Mouse (Mus musculus): ENCODE measurements around the gene Npy. TPM values are rescaled to one million over a fixed set of nuclear protein-coding genes. Genes with fewer than 3 reads are reported as not detected.

Gene Npy
- total and polyA plus RNA-seq, 2 experiments from 2014 or later: 131 to 133 TPM

GRCm38 (mm10) chr6:49781852-49782251 is 40.7 kb upstream of the Npy start:
- Histone ChIP-seq H3K36me3 (ENCODE audit: insufficient read depth, low read length) (no peaks in the 10 kb centered on the region), H3K4me1 (ENCODE audit: insufficient read depth, low read length) (0 out of 2 replicates have a peak, but pooled peaks cover 3% of the 10 kb centered on the region), H3K4me2 (ENCODE audit: low read depth, low read length, poor library complexity, severe bottlenecking) (no peak overlapping the region), H3K27ac (ENCODE audit: low read depth, low read length) (no peak overlapping the region), H3K27me3 (ENCODE audit: insufficient read depth, low read length) (no peaks in the 10 kb centered on the region), H3K4me3 (ENCODE audit: low read depth, low read length) (no peak overlapping the region), H3K9me3 (ENCODE audit: low read length) (no peaks in the 10 kb centered on the region), H3K9ac (replicated peaks; ENCODE audit: low read length, poor library complexity, severe bottlenecking) (no peak overlapping the region)
- no peak for TF ChIP-seq CTCF (IDR thresholded peaks at IDR 0.05)
- no peak for DNase-seq (ENCODE audit: low spot score)
- no peak for ATAC-seq (ENCODE audit: low FRiP score)
- WGBS: 90% methylated on average over 5 of the region's 5 CpGs

DNA sequence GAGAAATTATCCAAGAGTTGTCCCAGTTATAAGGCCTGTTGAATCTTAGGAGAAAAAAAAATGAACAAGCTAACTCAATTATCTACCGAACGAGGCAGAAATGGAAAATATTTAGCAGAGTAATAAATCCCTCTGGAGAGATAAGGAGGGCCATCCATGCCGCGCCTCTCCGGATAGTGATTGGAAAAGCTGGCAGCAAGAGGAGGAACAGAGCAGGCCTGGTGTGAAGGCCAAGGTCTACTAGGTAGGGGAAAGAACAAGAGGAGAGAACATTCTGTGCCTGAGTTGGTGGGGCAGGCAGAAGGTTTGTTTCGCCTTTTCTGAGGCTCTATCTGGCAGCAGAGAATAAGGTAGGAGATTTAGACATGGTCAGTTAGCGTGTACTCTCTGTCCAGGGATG is 39.8 kb upstream of the Npy start:
- no peak overlapping the region for H3K27ac ChIP-seq (ENCODE audit: low read depth, low read length)
- H3K9me3 ChIP-seq (ENCODE audit: low read length): no peaks in the 10 kb centered on the region
- TF ChIP-seq CTCF (IDR thresholded peaks at IDR 0.05): no peak
- H3K9ac ChIP-seq (replicated peaks; ENCODE audit: low read length, poor library complexity, severe bottlenecking): no peak overlapping the region
- DNase-seq (ENCODE audit: low spot score): no peak
- H3K4me1 ChIP-seq (ENCODE audit: insufficient read depth, low read length): 0 out of 2 replicates have a peak, but pooled peaks cover 3% of the 10 kb centered on the region
- H3K4me3 ChIP-seq (ENCODE audit: low read depth, low read length): no peak overlapping the region
- H3K36me3 ChIP-seq (ENCODE audit: insufficient read depth, low read length): no peaks in the 10 kb centered on the region
- 91% methylated on average over 7 of the region's 7 CpGs for WGBS
- no peaks in the 10 kb centered on the region for H3K27me3 ChIP-seq (ENCODE audit: insufficient read depth, low read length)
- ATAC-seq (ENCODE audit: low FRiP score): no peak
- no peak overlapping the region for H3K4me2 ChIP-seq (ENCODE audit: low read depth, low read length, poor library complexity, severe bottlenecking)

- Histone ChIP-seq H3K36me3 (ENCODE audit: insufficient read depth, low read length) (no peaks in the 10 kb centered on the region), H3K4me2 (ENCODE audit: low read depth, low read length, poor library complexity, severe bottlenecking) (no peak overlapping the region), H3K9me3 (ENCODE audit: low read length) (no peaks in the 10 kb centered on the region), H3K4me3 (ENCODE audit: low read depth, low read length) (no peak overlapping the region), H3K9ac (replicated peaks; ENCODE audit: low read length, poor library complexity, severe bottlenecking) (no peak overlapping the region), H3K27me3 (ENCODE audit: insufficient read depth, low read length) (no peaks in the 10 kb centered on the region), H3K4me1 (ENCODE audit: insufficient read depth, low read length) (no peaks in the 10 kb centered on the region), H3K27ac (ENCODE audit: low read depth, low read length) (no peak overlapping the region)
- 67% methylated on average over 12 of the region's 12 CpGs for WGBS
- ATAC-seq (ENCODE audit: low FRiP score) (no peak), DNase-seq (ENCODE audit: low spot score) (no peak)
- TF ChIP-seq CTCF (IDR thresholded peaks at IDR 0.05): no peak
Observed at GRCm38 (mm10) chr6:49792524-49792923, 30.0 kb upstream of the Npy start.

GRCm38 (mm10) chr6:49804105-49804504 is 18.4 kb upstream of the Npy start:
- Histone ChIP-seq H3K9me3 (ENCODE audit: low read length) (no peaks in the 10 kb centered on the region), H3K27me3 (ENCODE audit: insufficient read depth, low read length) (0 out of 2 replicates have a peak, but pooled peaks cover 3% of the 10 kb centered on the region), H3K9ac (replicated peaks; ENCODE audit: low read length, poor library complexity, severe bottlenecking) (no peak overlapping the region), H3K4me1 (ENCODE audit: insufficient read depth, low read length) (no peaks in the 10 kb centered on the region), H3K4me3 (ENCODE audit: low read depth, low read length) (no peak overlapping the region), H3K27ac (ENCODE audit: low read depth, low read length) (no peak overlapping the region), H3K4me2 (ENCODE audit: low read depth, low read length, poor library complexity, severe bottlenecking) (no peak overlapping the region), H3K36me3 (ENCODE audit: insufficient read depth, low read length) (no peaks in the 10 kb centered on the region)
- no peak for ATAC-seq (ENCODE audit: low FRiP score)
- TF ChIP-seq CTCF (IDR thresholded peaks at IDR 0.05): no peak
- DNase-seq (ENCODE audit: low spot score): no peak
- WGBS: 34% methylated on average over 8 of the region's 8 CpGs

DNA sequence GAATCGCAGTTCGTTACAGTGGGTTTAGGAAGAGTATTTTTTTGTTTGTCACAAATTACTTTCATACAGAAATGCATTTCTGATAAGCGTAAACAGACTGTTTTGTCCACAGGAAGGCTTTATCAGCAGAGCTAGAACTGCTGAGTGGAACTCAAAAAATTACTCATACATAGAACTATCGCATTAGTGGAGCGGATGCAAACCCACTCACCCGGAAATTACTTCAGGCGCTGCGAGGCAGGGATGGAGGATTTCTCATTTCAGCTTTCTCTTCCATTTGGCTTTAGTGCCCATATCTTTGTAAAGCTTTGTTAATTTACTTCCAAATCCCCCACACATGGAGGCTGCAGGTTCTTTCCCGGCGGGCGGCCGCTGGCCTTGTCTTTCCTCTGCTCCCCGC is 14.4 kb upstream of the Npy start:
- no peak for DNase-seq (ENCODE audit: low spot score)
- Histone ChIP-seq H3K27ac (ENCODE audit: low read depth, low read length) (no peak overlapping the region), H3K36me3 (ENCODE audit: insufficient read depth, low read length) (no peaks in the 10 kb centered on the region), H3K9me3 (ENCODE audit: low read length) (no peaks in the 10 kb centered on the region), H3K9ac (replicated peaks; ENCODE audit: low read length, poor library complexity, severe bottlenecking) (no peak overlapping the region), H3K4me1 (ENCODE audit: insufficient read depth, low read length) (no peaks in the 10 kb centered on the region), H3K27me3 (ENCODE audit: insufficient read depth, low read length) (0 out of 2 replicates have a peak, but pooled peaks cover 3% of the 10 kb centered on the region), H3K4me2 (ENCODE audit: low read depth, low read length, poor library complexity, severe bottlenecking) (peak overlapping the region; percentile 33), H3K4me3 (ENCODE audit: low read depth, low read length) (peak overlapping the region; percentile 15; the same call in 1 of the 2 replicates)
- no peak for ATAC-seq (ENCODE audit: low FRiP score)
- WGBS: 31% methylated on average over 13 of the region's 13 CpGs
- no peak for TF ChIP-seq CTCF (IDR thresholded peaks at IDR 0.05)

- Histone ChIP-seq H3K27ac (ENCODE audit: low read depth, low read length) (no peak overlapping the region), H3K4me2 (ENCODE audit: low read depth, low read length, poor library complexity, severe bottlenecking) (no peak overlapping the region)
- whole genome bisulfite sequencing: 82% methylated on average over 5 of the region's 5 CpGs
Observed at GRCm38 (mm10) chr6:49817183-49817582, 5.3 kb upstream of the Npy start.

More at GRCm38 (mm10) chr6:49817183-49817582, 5.3 kb upstream of the Npy start:
- Histone ChIP-seq H3K36me3 (ENCODE audit: insufficient read depth, low read length) (no peaks in the 10 kb centered on the region), H3K4me3 (ENCODE audit: low read depth, low read length) (no peak overlapping the region), H3K4me1 (ENCODE audit: insufficient read depth, low read length) (0 out of 2 replicates have a peak, but pooled peaks cover under 1% of the 10 kb centered on the region), H3K9ac (replicated peaks; ENCODE audit: low read length, poor library complexity, severe bottlenecking) (no peak overlapping the region), H3K9me3 (ENCODE audit: low read length) (no peaks in the 10 kb centered on the region), H3K27me3 (ENCODE audit: insufficient read depth, low read length) (peaks cover 5% of the 10 kb centered on the region; the same call in 1 of the 2 replicates)
- ATAC-seq (ENCODE audit: low FRiP score) (no peak), DNase-seq (ENCODE audit: low spot score) (no peak)
- no peak for TF ChIP-seq CTCF (IDR thresholded peaks at IDR 0.05)
